Mouse (Mus musculus) megakaryocyte, embryonic 14.5 days (primary cell): ENCODE measurements at regions not wholly inside any gene's neighbourhood (a gene's known extent, or its start where the extent isn't known, plus 50 kb on each side); places are given as distances from the start of the nearest gene placed in this dataset.

Experiments used
- FLI1 ChIP-seq: IDR thresholded peaks from 2 replicates; pipeline ENCODE4 v1.6.1; 2012; ENCODE audit warnings: low read length, inconsistent platforms, mixed read lengths
- GATA1 ChIP-seq: IDR thresholded peaks from 3 replicates; pipeline ENCODE4 v1.6.1; 2012; ENCODE audit warnings: mixed read lengths, low read length, inconsistent platforms, borderline replicate concordance

DNA sequence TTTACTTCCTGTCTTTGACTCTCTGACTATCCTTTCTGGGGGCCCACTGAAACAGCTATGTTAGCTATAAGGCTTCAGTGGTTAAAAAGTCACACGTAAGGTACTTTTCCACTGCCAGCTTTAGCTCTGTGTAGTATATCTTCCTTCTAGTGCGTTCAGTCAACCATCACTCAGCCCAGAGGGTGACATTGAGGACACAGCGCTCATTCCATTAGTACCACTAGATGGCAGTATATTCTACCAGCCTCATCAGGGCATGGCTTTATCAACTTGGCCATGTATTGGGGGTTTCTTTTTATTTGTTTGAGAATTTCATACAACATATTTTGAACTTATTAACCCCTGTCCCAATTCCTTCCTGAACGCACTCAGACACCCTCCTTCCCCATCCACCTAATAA lies 198.2 kb upstream of the Ift57 start:
- TF ChIP-seq GATA1 (no peak), FLI1 (no peak)
